Mouse (Mus musculus) gastrocnemius, adult 2 months (tissue): Measurements from ENCODE around the gene Gm20388. TPM values are rescaled to one million over a fixed set of nuclear protein-coding genes. Genes with fewer than 3 reads are reported as not detected.

Source experiments
- DNase-seq: peaks from one replicate; pipeline ENCODE4 v3.0.0; 2022
- H3K27ac ChIP-seq: fragments of 200-600 bp; 2 replicates; pipeline ENCODE4 v1.8.1; 2022; ENCODE audit warnings: mild to moderate bottlenecking
- H3K4me3 ChIP-seq: fragments of 200-600 bp; 2 replicates; pipeline ENCODE4 v1.8.1; 2022; ENCODE audit warnings: mild to moderate bottlenecking, moderate library complexity
- CTCF ChIP-seq: fragments of 200-600 bp; IDR thresholded peaks from 2 replicates; pipeline ENCODE4 v1.8.1; 2022; ENCODE audit warnings: antibody characterized with exemption, mild to moderate bottlenecking, moderate library complexity
- intact Hi-C: fragments of 180-260 bp; cut with DNase I; formaldehyde crosslinking; loops from one replicate; pipeline ENCODE4 v1.15.1; 2025
- total RNA-seq, 2 experiments: library from RNA; stranded (reverse); gene quantifications; 2 replicates each; pipeline ENCODE4 v1.2.3; 2021

Gm20388 gene
- total RNA-seq, 2 experiments from 2014 or later = 6.1 to 15.0 TPM

GRCm38 (mm10) chr8:121251089-121251488 is 1340.4 kb downstream of the Gm20388 start:
- Histone ChIP-seq H3K27ac (no peak overlapping the region), H3K4me3 (no peak overlapping the region)
- DNase-seq = no peak
- intact Hi-C loops = no loop called here
- TF ChIP-seq CTCF = no peak

GRCm38 (mm10) chr8:121255727-121256265 is 1345.2 kb downstream of the Gm20388 start:
- intact Hi-C loops = no loop called here
- TF ChIP-seq CTCF = no peak
- no peak for DNase-seq
- no peak overlapping the region for H3K27ac ChIP-seq
- no peak overlapping the region for H3K4me3 ChIP-seq

- no peak for DNase-seq
- no peak overlapping the region for H3K4me3 ChIP-seq
- intact Hi-C loops = no loop called here
- TF ChIP-seq CTCF = no peak
- no peak overlapping the region for H3K27ac ChIP-seq
Observed at GRCm38 (mm10) chr8:121258126-121258792, 1347.6 kb downstream of the Gm20388 start.

- DNase-seq = peak; percentile 39
- H3K4me3 ChIP-seq = peak overlapping the region; percentile 29
- intact Hi-C loops = no loop called here
- no peak for TF ChIP-seq CTCF
- H3K27ac ChIP-seq = peak overlapping the region; percentile 63
Observed at GRCm38 (mm10) chr8:121262728-121263389, 1352.2 kb downstream of the Gm20388 start.

GRCm38 (mm10) chr8:121263390-121263775 is 1352.7 kb downstream of the Gm20388 start:
- peak overlapping the region; percentile 63 for H3K27ac ChIP-seq
- no peak overlapping the region for H3K4me3 ChIP-seq

GRCm38 (mm10) chr8:121264260-121264659 is 1353.6 kb downstream of the Gm20388 start:
- no peak overlapping the region for H3K27ac ChIP-seq
- no peak overlapping the region for H3K4me3 ChIP-seq
- intact Hi-C loops = no loop called here
- TF ChIP-seq CTCF = no peak
- DNase-seq = no peak

More at GRCm38 (mm10) chr8:121263390-121263775, 1352.7 kb downstream of the Gm20388 start:
- no peak for DNase-seq
- intact Hi-C loops = no loop called here
- TF ChIP-seq CTCF = no peak

GRCm38 (mm10) chr8:121271542-121271941 is 1360.9 kb downstream of the Gm20388 start:
- no peak for DNase-seq
- Histone ChIP-seq H3K27ac (no peak overlapping the region), H3K4me3 (no peak overlapping the region)
- no peak for TF ChIP-seq CTCF
- intact Hi-C loops = no loop called here

GRCm38 (mm10) chr8:121273195-121273594 is 1362.6 kb downstream of the Gm20388 start:
- TF ChIP-seq CTCF = no peak
- no peak for DNase-seq
- Histone ChIP-seq H3K4me3 (no peak overlapping the region), H3K27ac (no peak overlapping the region)
- intact Hi-C loops = no loop called here

- Histone ChIP-seq H3K4me3 (no peak overlapping the region), H3K27ac (no peak overlapping the region)
- DNase-seq = no peak
- TF ChIP-seq CTCF = no peak
- intact Hi-C loops = no loop called here
Observed at GRCm38 (mm10) chr8:121273620-121274019, 1363.0 kb downstream of the Gm20388 start.

GRCm38 (mm10) chr8:121280414-121280813 is 1369.8 kb downstream of the Gm20388 start:
- TF ChIP-seq CTCF = no peak
- Histone ChIP-seq H3K4me3 (no peak overlapping the region), H3K27ac (no peak overlapping the region)
- intact Hi-C loops = no loop called here
- no peak for DNase-seq

- H3K27ac ChIP-seq = no peak overlapping the region
- no peak overlapping the region for H3K4me3 ChIP-seq
- TF ChIP-seq CTCF = no peak
- intact Hi-C loops = no loop called here
- DNase-seq = no peak
Observed at GRCm38 (mm10) chr8:121289346-121289745, 1378.7 kb downstream of the Gm20388 start.

- no peak overlapping the region for H3K27ac ChIP-seq
- no peak for DNase-seq
- intact Hi-C loops = no loop called here
- TF ChIP-seq CTCF = no peak
- H3K4me3 ChIP-seq = no peak overlapping the region
Observed at GRCm38 (mm10) chr8:121290547-121290946, 1379.9 kb downstream of the Gm20388 start.

- no peak for DNase-seq
- intact Hi-C loops = no loop called here
- TF ChIP-seq CTCF = no peak
- Histone ChIP-seq H3K27ac (no peak overlapping the region), H3K4me3 (no peak overlapping the region)
Observed at GRCm38 (mm10) chr8:121293418-121293817, 1382.8 kb downstream of the Gm20388 start.
